Mouse (Mus musculus): ENCODE data around the gene Rasef. TPM values are rescaled to one million over a fixed set of nuclear protein-coding genes. Genes with fewer than 3 reads are reported as not detected.
"Not testable (repeated sequence)": the region's sequence is repeated elsewhere in the genome, so short reads cannot be mapped to it uniquely, and the experiment has no call there.

Rasef gene
- polyA plus RNA-seq, 1 experiment from 2014 or later, result 0.60 TPM

DNA sequence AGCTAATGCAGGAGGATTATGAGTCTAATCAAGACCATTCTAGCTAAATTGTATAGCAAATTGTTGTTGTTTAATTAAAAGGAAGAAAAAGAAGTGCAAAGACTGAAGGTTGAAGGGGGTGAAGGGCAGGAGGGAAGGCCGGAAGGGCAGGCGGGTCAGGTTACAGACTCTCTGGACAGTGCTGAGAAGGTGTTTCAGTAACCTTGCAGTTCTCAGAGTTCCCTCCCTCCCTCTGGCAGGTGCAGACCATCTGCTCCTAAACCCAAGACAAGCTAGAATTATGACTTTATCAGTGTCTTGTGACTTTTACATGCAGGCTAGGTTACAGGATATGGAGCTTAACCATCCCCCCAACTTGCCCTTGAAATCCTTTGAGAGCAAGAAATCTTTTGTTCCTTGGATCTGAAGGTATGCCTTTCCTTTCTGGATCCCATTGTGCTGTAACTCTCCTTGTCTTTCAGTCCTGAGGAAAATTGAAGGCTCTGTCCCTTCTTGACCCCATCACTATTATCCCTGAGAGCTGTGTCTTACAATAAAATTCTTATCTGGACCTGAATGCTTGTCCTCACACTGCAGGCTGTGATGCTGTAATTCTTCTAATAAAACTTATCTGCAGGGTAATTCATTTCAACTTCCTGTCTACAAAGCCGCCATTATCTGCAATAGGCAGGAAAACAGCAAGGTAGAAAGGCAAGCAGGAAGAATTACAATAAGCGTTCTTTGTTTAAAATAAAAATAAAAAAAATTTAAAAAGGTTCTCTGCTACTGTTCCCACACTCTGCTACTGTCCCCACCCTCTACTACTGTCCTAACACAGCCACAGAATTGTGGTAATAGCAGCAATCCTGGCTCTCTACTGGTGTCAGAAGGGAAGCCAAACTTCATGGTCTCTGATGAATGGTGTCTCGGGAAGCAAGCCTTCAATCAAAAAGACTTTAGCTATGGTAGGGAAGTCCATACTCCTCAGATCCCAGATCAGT, 16.7 kb downstream of the Rasef start:
- no peak overlapping the region for H3K4me3 ChIP-seq (ENCODE audit: low read depth, low read length)
- no peaks in the 10 kb centered on the region for H3K4me1 ChIP-seq (ENCODE audit: control insufficient read depth, insufficient read depth, low read length)
- no peak overlapping the region for H3K9ac ChIP-seq (replicated peaks; ENCODE audit: low read depth, low read length)
- H3K9me3 ChIP-seq (ENCODE audit: control insufficient read depth, low read length), result no peaks in the 10 kb centered on the region
- no peak overlapping the region for H3K4me2 ChIP-seq (ENCODE audit: low read depth, low read length)
- WGBS, result 66% methylated on average over 5 of the region's 5 CpGs
- H3K27me3 ChIP-seq (ENCODE audit: control insufficient read depth, insufficient read depth, low read length), result no peaks in the 10 kb centered on the region
- no peak overlapping the region for H3K27ac ChIP-seq (ENCODE audit: low read depth, low read length)
- ATAC-seq (ENCODE audit: low read depth), result no peak
- no peaks in the 10 kb centered on the region for H3K36me3 ChIP-seq (ENCODE audit: control insufficient read depth, insufficient read depth, low read length)

DNA sequence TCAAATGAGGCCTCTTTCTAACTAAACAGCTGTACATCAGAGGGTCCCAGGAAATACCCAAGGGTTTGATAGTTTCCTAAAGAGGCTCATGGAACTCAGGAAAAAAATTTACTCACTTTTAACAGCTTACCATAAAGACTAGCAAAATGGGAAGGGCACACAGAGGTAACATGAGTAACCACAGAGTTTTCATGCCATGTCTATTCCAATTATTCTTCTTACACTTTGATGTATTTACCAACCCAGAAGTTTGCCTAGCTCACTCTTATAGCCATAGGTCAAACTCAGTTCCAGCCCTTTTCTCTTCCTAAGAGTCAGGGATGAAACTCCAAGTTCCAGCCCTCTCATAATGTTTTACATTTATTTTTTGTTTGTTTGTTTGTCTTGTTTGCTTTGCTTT, 18.8 kb downstream of the Rasef start:
- Histone ChIP-seq H3K9me3 (ENCODE audit: control insufficient read depth, low read length) (no peaks in the 10 kb centered on the region), H3K27me3 (ENCODE audit: control insufficient read depth, insufficient read depth, low read length) (no peaks in the 10 kb centered on the region), H3K4me3 (ENCODE audit: low read depth, low read length) (no peak overlapping the region), H3K9ac (replicated peaks; ENCODE audit: low read depth, low read length) (no peak overlapping the region), H3K4me2 (ENCODE audit: low read depth, low read length) (no peak overlapping the region), H3K4me1 (ENCODE audit: control insufficient read depth, insufficient read depth, low read length) (no peaks in the 10 kb centered on the region), H3K36me3 (ENCODE audit: control insufficient read depth, insufficient read depth, low read length) (no peaks in the 10 kb centered on the region), H3K27ac (ENCODE audit: low read depth, low read length) (no peak overlapping the region)
- ATAC-seq (ENCODE audit: low read depth), result no peak

DNA sequence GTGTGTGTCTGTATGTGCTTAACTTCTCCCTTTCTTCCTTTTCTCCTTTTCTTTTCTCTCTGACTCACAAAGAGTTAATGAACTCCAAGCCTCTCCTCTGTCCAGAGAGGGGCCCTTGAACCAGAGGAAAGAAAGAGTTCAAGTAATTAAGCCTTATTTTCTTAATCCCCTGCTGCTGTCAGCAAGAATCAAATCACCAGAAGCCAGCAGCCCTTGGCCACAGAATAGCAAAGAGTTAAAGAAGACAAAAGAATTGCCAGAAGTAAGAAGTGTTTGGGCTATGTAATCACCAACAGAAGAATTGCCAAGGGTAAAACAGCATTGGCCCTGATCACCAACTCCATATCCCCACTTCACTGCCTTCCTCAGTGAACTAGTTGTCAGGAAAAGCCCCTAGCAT, 20.2 kb downstream of the Rasef start:
- ATAC-seq (ENCODE audit: low read depth), result no peak
- H3K36me3 ChIP-seq (ENCODE audit: control insufficient read depth, insufficient read depth, low read length), result no peaks in the 10 kb centered on the region
- H3K9me3 ChIP-seq (ENCODE audit: control insufficient read depth, low read length), result no peaks in the 10 kb centered on the region
- H3K4me3 ChIP-seq (ENCODE audit: low read depth, low read length), result no peak overlapping the region
- no peaks in the 10 kb centered on the region for H3K27me3 ChIP-seq (ENCODE audit: control insufficient read depth, insufficient read depth, low read length)
- no peaks in the 10 kb centered on the region for H3K4me1 ChIP-seq (ENCODE audit: control insufficient read depth, insufficient read depth, low read length)
- H3K4me2 ChIP-seq (ENCODE audit: low read depth, low read length), result no peak overlapping the region
- no peak overlapping the region for H3K27ac ChIP-seq (ENCODE audit: low read depth, low read length)
- H3K9ac ChIP-seq (replicated peaks; ENCODE audit: low read depth, low read length), result no peak overlapping the region

DNA sequence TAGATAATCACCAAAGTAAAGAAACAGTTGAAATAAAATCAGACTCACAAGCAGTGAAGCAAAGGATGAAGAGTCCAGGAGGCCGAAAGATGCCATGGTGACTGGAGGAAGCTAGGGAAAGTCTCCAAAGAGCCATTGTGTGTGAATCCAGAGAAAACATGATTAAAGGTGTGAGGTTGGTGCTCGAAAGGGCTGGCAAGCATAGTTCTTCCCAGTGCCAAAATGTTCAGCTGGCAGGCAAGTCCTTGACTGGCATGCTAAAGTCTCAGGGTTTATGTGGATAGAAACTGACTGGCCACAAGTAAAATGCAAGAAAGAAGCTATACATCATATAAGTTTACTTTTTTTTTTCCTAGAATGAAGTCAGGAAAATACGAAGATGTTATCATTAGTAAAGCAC, 22.6 kb downstream of the Rasef start:
- no peak overlapping the region for H3K4me3 ChIP-seq (ENCODE audit: low read depth, low read length)
- H3K4me2 ChIP-seq (ENCODE audit: low read depth, low read length), result no peak overlapping the region
- no peaks in the 10 kb centered on the region for H3K9me3 ChIP-seq (ENCODE audit: control insufficient read depth, low read length)
- H3K9ac ChIP-seq (replicated peaks; ENCODE audit: low read depth, low read length), result no peak overlapping the region
- no peak for ATAC-seq (ENCODE audit: low read depth)
- H3K36me3 ChIP-seq (ENCODE audit: control insufficient read depth, insufficient read depth, low read length), result no peaks in the 10 kb centered on the region
- no peaks in the 10 kb centered on the region for H3K27me3 ChIP-seq (ENCODE audit: control insufficient read depth, insufficient read depth, low read length)
- no peaks in the 10 kb centered on the region for H3K4me1 ChIP-seq (ENCODE audit: control insufficient read depth, insufficient read depth, low read length)
- 85% methylated on average over 3 of the region's 3 CpGs for WGBS
- H3K27ac ChIP-seq (ENCODE audit: low read depth, low read length), result no peak overlapping the region

DNA sequence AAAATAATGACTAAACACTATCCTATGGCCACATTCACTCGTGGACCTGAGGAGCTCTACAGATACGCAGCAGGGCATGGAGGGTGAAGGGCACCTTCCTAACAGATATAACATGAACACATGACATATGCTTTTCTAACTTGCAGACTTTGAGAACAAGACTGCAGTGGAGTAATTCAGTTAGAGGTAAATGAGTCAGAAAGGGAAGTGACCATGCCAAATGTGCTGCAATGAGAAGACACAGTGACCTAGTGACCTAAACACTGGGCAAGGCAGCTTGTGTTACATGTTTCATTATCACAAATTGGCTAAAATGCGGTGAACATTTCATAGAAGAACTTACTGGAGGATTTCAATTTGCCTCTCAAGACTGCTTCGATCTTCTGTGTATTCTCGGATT, 42.6 kb downstream of the Rasef start:
- Histone ChIP-seq H3K4me2 (ENCODE audit: low read depth, low read length) (no peak overlapping the region), H3K9me3 (ENCODE audit: control insufficient read depth, low read length) (no peaks in the 10 kb centered on the region), H3K27ac (ENCODE audit: low read depth, low read length) (no peak overlapping the region), H3K27me3 (ENCODE audit: control insufficient read depth, insufficient read depth, low read length) (no peaks in the 10 kb centered on the region), H3K9ac (replicated peaks; ENCODE audit: low read depth, low read length) (no peak overlapping the region), H3K4me3 (ENCODE audit: low read depth, low read length) (no peak overlapping the region), H3K36me3 (ENCODE audit: control insufficient read depth, insufficient read depth, low read length) (no peaks in the 10 kb centered on the region), H3K4me1 (ENCODE audit: control insufficient read depth, insufficient read depth, low read length) (no peaks in the 10 kb centered on the region)
- ATAC-seq (ENCODE audit: low read depth), result no peak
- 94% methylated on average over 5 of the region's 5 CpGs for WGBS

DNA sequence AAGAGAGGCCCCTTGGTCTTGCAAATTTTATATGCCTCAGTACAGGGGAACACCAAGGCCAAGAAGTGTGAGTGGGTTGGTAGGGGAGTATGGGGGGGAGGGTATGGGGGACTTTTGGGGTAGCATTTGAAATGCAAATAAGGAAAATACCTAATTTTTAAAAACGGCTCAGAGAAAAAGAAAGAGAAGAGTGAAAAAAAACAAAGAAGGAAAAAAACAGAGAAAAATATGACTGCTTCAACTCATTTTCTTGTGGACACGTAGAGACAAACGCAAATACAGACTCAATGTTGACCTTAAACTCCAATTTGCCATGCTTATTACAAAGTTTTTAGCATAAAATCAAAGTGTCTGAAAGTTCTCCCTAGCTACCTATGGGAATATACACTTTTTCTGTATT, 51.4 kb downstream of the Rasef start:
- H3K4me2 ChIP-seq (ENCODE audit: low read depth, low read length), result no peak overlapping the region
- no peaks in the 10 kb centered on the region for H3K4me1 ChIP-seq (ENCODE audit: control insufficient read depth, insufficient read depth, low read length)
- no peaks in the 10 kb centered on the region for H3K9me3 ChIP-seq (ENCODE audit: control insufficient read depth, low read length)
- H3K4me3 ChIP-seq (ENCODE audit: low read depth, low read length), result no peak overlapping the region
- no peak overlapping the region for H3K27ac ChIP-seq (ENCODE audit: low read depth, low read length)
- no peak for ATAC-seq (ENCODE audit: low read depth)
- 96% methylated on average over 3 of the region's 3 CpGs for WGBS
- H3K9ac ChIP-seq (replicated peaks; ENCODE audit: low read depth, low read length), result no peak overlapping the region
- no peaks in the 10 kb centered on the region for H3K36me3 ChIP-seq (ENCODE audit: control insufficient read depth, insufficient read depth, low read length)
- no peaks in the 10 kb centered on the region for H3K27me3 ChIP-seq (ENCODE audit: control insufficient read depth, insufficient read depth, low read length)

DNA sequence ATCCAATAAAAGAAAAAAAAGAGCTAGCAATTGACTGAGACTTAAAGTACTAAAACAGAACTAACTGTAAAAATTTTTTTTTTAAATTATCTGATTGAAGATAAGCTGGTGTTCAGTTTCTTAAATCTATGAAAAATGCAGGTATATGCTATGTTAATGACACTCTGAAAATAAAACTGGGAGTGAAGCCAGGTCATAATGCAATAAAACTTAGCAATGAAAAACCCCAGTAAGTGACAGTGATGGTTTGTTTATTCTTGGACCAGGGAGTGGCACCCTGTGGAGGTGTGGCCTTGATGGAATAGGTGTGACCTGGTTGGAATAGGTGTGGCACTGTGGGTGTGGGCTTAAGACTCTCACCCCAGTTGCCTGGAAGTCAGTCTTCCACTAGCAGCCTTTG, 71.0 kb downstream of the Rasef start:
- Histone ChIP-seq H3K36me3 (ENCODE audit: control insufficient read depth, insufficient read depth, low read length) (no peaks in the 10 kb centered on the region), H3K4me3 (ENCODE audit: low read depth, low read length) (no peak overlapping the region), H3K4me2 (ENCODE audit: low read depth, low read length) (no peak overlapping the region), H3K27me3 (ENCODE audit: control insufficient read depth, insufficient read depth, low read length) (no peaks in the 10 kb centered on the region), H3K27ac (ENCODE audit: low read depth, low read length) (no peak overlapping the region), H3K9ac (replicated peaks; ENCODE audit: low read depth, low read length) (no peak overlapping the region), H3K4me1 (ENCODE audit: control insufficient read depth, insufficient read depth, low read length) (no peaks in the 10 kb centered on the region), H3K9me3 (ENCODE audit: control insufficient read depth, low read length) (no peaks in the 10 kb centered on the region)
- no peak for ATAC-seq (ENCODE audit: low read depth)

DNA sequence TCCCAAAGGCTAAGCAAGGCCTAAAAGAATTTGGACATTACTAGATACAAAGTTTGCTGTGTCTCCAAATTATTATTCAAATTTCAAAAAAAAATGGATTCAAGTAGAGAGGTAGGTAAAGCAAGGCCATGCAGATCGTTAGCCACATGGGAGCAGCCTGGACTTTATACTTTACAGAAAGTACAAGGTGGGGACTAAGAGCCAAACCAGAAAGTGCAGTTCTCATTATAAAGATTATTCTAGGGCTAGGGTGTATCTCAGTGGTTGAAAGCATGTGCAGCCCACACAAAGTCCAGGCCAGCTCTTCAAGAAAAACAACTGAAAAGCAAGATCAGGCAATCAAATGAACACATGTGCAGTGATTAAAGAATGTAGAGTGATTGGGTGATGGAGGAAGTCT, 72.0 kb downstream of the Rasef start:
- no peak overlapping the region for H3K4me3 ChIP-seq (ENCODE audit: low read depth, low read length)
- no peak overlapping the region for H3K4me2 ChIP-seq (ENCODE audit: low read depth, low read length)
- no peaks in the 10 kb centered on the region for H3K4me1 ChIP-seq (ENCODE audit: control insufficient read depth, insufficient read depth, low read length)
- no peak overlapping the region for H3K27ac ChIP-seq (ENCODE audit: low read depth, low read length)
- no peaks in the 10 kb centered on the region for H3K9me3 ChIP-seq (ENCODE audit: control insufficient read depth, low read length)
- H3K27me3 ChIP-seq (ENCODE audit: control insufficient read depth, insufficient read depth, low read length), result no peaks in the 10 kb centered on the region
- no peaks in the 10 kb centered on the region for H3K36me3 ChIP-seq (ENCODE audit: control insufficient read depth, insufficient read depth, low read length)
- WGBS, result 94% methylated on average over 1 of the region's 1 CpGs
- ATAC-seq (ENCODE audit: low read depth), result no peak
- no peak overlapping the region for H3K9ac ChIP-seq (replicated peaks; ENCODE audit: low read depth, low read length)

DNA sequence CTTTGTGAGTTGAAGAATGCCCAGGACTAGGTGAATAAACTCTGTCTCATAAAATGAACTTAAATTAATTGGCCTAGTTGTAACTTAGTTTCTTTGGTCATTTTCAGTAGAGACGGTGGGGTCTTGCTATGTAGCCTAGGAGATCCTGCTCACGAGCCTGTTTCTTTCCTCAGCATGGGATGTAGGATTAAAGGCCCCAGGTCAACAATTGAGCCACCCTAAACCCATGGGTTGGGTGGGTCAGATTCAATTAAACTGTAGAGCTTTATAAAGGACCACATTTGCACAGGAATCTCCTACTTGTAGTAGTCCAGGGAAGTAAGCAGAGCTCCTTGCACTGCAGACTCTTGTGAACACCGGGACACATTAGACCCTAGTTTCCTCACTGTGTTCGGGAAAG, 107.6 kb downstream of the Rasef start, which contains the start of gene Gm428:
Gene Gm428, plus strand, starts transcription at position 301 of the 400 bp plus-strand sequence.
- H3K9ac ChIP-seq (replicated peaks; ENCODE audit: low read depth, low read length); H3K4me1 ChIP-seq (ENCODE audit: control insufficient read depth, insufficient read depth, low read length); H3K9me3 ChIP-seq (ENCODE audit: control insufficient read depth, low read length); H3K4me2 ChIP-seq (ENCODE audit: low read depth, low read length); H3K36me3 ChIP-seq (ENCODE audit: control insufficient read depth, insufficient read depth, low read length); ATAC-seq (ENCODE audit: low read depth); H3K27ac ChIP-seq (ENCODE audit: low read depth, low read length); H3K27me3 ChIP-seq (ENCODE audit: control insufficient read depth, insufficient read depth, low read length); H3K4me3 ChIP-seq (ENCODE audit: low read depth, low read length): not testable (repeated sequence)
- WGBS, result no CpG with 5 or more reads among the region's 4 CpGs
